Comparison of ENCODE assay signal across 8 mouse cellular contexts in the genomic region with DNA sequence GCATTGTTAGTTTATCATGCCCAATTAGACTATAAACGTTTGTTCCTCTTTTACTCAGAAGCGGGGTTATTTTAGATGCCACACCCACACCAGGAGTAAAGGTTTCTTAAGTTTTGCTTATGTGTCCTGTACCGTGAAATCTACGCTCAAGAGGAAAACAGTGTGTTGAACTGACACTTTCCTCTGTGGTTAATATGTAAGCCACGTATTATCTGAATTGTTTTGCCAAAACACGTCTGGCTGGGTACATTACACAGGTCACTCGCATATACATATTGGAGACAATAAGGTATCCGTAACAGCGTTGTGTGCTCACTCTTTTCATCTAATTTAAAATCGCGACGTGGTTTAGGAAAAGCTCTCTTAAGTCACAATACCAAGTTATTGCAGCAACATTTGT.
DNase-seq lines count a peak whose midpoint lies in the region; ATAC-seq and TF ChIP-seq lines count a peak whose summit lies in the region.

No protein-coding gene starts in this region.

- no peak for DNase-seq in heart, adult 2 months
- no peak for DNase-seq in heart, adult 8-10 months (ENCODE audit: low spot score)
- DNase-seq in 416B (ENCODE audit: low read depth) = peak; percentile 39
- no peak for DNase-seq in gastrocnemius, postnatal 36 days
- no peak for DNase-seq in embryo, embryonic 10.5 days (ENCODE audit: low spot score)

- H3K27ac ChIP-seq in heart, adult 2 months = peak overlapping the region; percentile 97
- peak overlapping the region; percentile 95; the same call in 1 of the 2 replicates for H3K27ac ChIP-seq in forebrain, embryonic 13.5 days
- H3K27ac ChIP-seq in limb, embryonic 15.5 days = peak overlapping the region; percentile 98
- peak overlapping the region; percentile 77 for H3K27ac ChIP-seq in neural tube, embryonic 15.5 days (replicated peaks)

- H3K27me3 ChIP-seq in heart, adult 2 months (ENCODE audit: control insufficient read depth, insufficient read depth, low read length) = no peaks in the 10 kb centered on the region
- no peaks in the 10 kb centered on the region for H3K27me3 ChIP-seq in forebrain, embryonic 13.5 days
- H3K27me3 ChIP-seq in limb, embryonic 15.5 days = no peaks in the 10 kb centered on the region
- no peaks in the 10 kb centered on the region for H3K27me3 ChIP-seq in neural tube, embryonic 15.5 days (replicated peaks)

- H3K9ac ChIP-seq in heart, adult 2 months (ENCODE audit: low read depth, low read length) = peak overlapping the region; percentile 35; the same call in 1 of the 2 replicates
- peak overlapping the region; percentile 49 for H3K9ac ChIP-seq in forebrain, embryonic 13.5 days
- H3K9ac ChIP-seq in limb, embryonic 15.5 days = no peak overlapping the region
- H3K9ac ChIP-seq in neural tube, embryonic 15.5 days (replicated peaks) = peak overlapping the region; percentile 37; the same call in 1 of the 2 replicates

- H3K4me1 ChIP-seq in heart, adult 2 months (ENCODE audit: control insufficient read depth, insufficient read depth, low read length) = no peaks in the 10 kb centered on the region
- H3K4me1 ChIP-seq in forebrain, embryonic 13.5 days = peaks cover 21% of the 10 kb centered on the region; the same call in 1 of the 2 replicates
- H3K4me1 ChIP-seq in limb, embryonic 15.5 days = peaks cover 8% of the 10 kb centered on the region; the same call in 1 of the 2 replicates
- H3K4me1 ChIP-seq in neural tube, embryonic 15.5 days = peaks cover 12% of the 10 kb centered on the region

- no peak for TF ChIP-seq POLR2A in heart, adult 2 months (IDR thresholded peaks at IDR 0.05; ENCODE audit: insufficient read depth, low read depth, low read length)

- ATAC-seq in forebrain, embryonic 13.5 days = peak; percentile 26
- ATAC-seq in limb, embryonic 15.5 days (ENCODE audit: insufficient number of reproducible peaks, low FRiP score, low TSS enrichment, low read depth) = no peak
- peak; percentile 15; the same call in 1 of the 2 replicates for ATAC-seq in neural tube, embryonic 15.5 days (ENCODE audit: low FRiP score)

- H3K9me3 ChIP-seq in forebrain, embryonic 13.5 days (replicated peaks) = no peaks in the 10 kb centered on the region
- H3K9me3 ChIP-seq in limb, embryonic 15.5 days = no peaks in the 10 kb centered on the region
- H3K9me3 ChIP-seq in neural tube, embryonic 15.5 days (replicated peaks) = no peaks in the 10 kb centered on the region

- no peak for TF ChIP-seq EP300 in heart, adult 2 months (IDR thresholded peaks at IDR 0.05; ENCODE audit: insufficient read depth, low read depth, low read length)

- TF ChIP-seq CTCF in heart, adult 2 months (IDR thresholded peaks at IDR 0.05) = no peak

- peak overlapping the region; percentile 63 for H3K4me2 ChIP-seq in forebrain, embryonic 13.5 days
- peak overlapping the region; percentile 60 for H3K4me2 ChIP-seq in limb, embryonic 15.5 days
- peak overlapping the region; percentile 72 for H3K4me2 ChIP-seq in neural tube, embryonic 15.5 days

- H3K79me2 ChIP-seq in heart, adult 2 months (replicated peaks; ENCODE audit: control insufficient read depth, insufficient read depth, low read length) = no peaks in the 10 kb centered on the region

- H3K36me3 ChIP-seq in heart, adult 2 months (ENCODE audit: control insufficient read depth, insufficient read depth, low read length) = no peaks in the 10 kb centered on the region
- H3K36me3 ChIP-seq in forebrain, embryonic 13.5 days (ENCODE audit: poor library complexity, severe bottlenecking) = no peaks in the 10 kb centered on the region
- no peaks in the 10 kb centered on the region for H3K36me3 ChIP-seq in limb, embryonic 15.5 days
- H3K36me3 ChIP-seq in neural tube, embryonic 15.5 days = no peaks in the 10 kb centered on the region

- intact Hi-C loops in heart, adult 2 months (cut with DNase I) = loop anchor here (5.0 to 10.0 kb wide), 3 partner anchors 558 to 978 kb away; partner anchors contain the start of gene Btg1
- intact Hi-C loops in gastrocnemius, postnatal 36 days (cut with DNase I) = loop anchor here (2.0 to 10.0 kb wide), 4 partner anchors 368 to 1180 kb away; partner anchors contain the start of gene Btg1

- WGBS in heart, adult 2 months = 27% methylated on average over 12 of the region's 12 CpGs
- 13% methylated on average over 12 of the region's 12 CpGs for WGBS in forebrain, embryonic 13.5 days
- WGBS in limb, embryonic 15.5 days = 17% methylated on average over 12 of the region's 12 CpGs
- WGBS in neural tube, embryonic 15.5 days = 17% methylated on average over 12 of the region's 12 CpGs

- peak overlapping the region; percentile 37; the same call in 1 of the 2 replicates for H3K4me3 ChIP-seq in heart, adult 2 months
- H3K4me3 ChIP-seq in forebrain, embryonic 13.5 days = peak overlapping the region; percentile 43
- peak overlapping the region; percentile 48 for H3K4me3 ChIP-seq in limb, embryonic 15.5 days
- H3K4me3 ChIP-seq in neural tube, embryonic 15.5 days (replicated peaks) = peak overlapping the region; percentile 49
